Comparison of ENCODE assay signal across 13 mouse cellular contexts in genomic region chr15:74210896-74211295, GRCm38 (mm10).
"Had no signal": no experiment of that assay in that cellular context is flagged by ENCODE, and none has a peak within 500 bp of the region (broad histone marks: within the 10 kb centered on the region; RNA-seq: fewer than 3 reads in every experiment).

No protein-coding gene starts in this region.

- H3K4me1 ChIP-seq: kidney, embryonic 15.5 days; liver, embryonic 15.5 days had no signal

- H3K4me2 ChIP-seq: kidney, embryonic 15.5 days; liver, embryonic 11.5 days; liver, embryonic 15.5 days; stomach, embryonic 15.5 days had no signal

- H3K27me3 ChIP-seq: liver, embryonic 15.5 days; stomach, embryonic 15.5 days had no signal

- H3K4me3 ChIP-seq: kidney, embryonic 15.5 days; liver, embryonic 15.5 days; stomach, embryonic 15.5 days had no signal

- H3K9ac ChIP-seq: kidney, embryonic 15.5 days; liver, embryonic 15.5 days; stomach, embryonic 15.5 days had no signal

- ATAC-seq: intestine, embryonic 16.5 days; lung, postnatal 0 days had no signal

- DNase-seq: kidney, adult 2 months; kidney, postnatal 14 days; left cerebral cortex, postnatal 4 days; right cerebral cortex, postnatal 14 days; thymus, adult 2 months; thymus, postnatal 25 days had no signal

- H3K36me3 ChIP-seq: kidney, embryonic 15.5 days; liver, embryonic 15.5 days; stomach, embryonic 15.5 days had no signal

- H3K27ac ChIP-seq: kidney, embryonic 15.5 days; liver, embryonic 15.5 days; macrophage; stomach, embryonic 15.5 days had no signal

- H3K9me3 ChIP-seq: kidney, embryonic 15.5 days; liver, embryonic 15.5 days; stomach, embryonic 15.5 days had no signal
